Mouse (Mus musculus) G1E (cell line): ENCODE measurements around the gene Prss50.

Source experiments
- CTCF ChIP-seq: IDR thresholded peaks from 2 replicates; pipeline ENCODE4 v1.5.1; 2012; ENCODE audit warnings: low read depth, low read length, inconsistent platforms, mixed read lengths
- GATA1 ChIP-seq: IDR thresholded peaks from 2 replicates; pipeline ENCODE4 v1.6.1; 2012; ENCODE audit warnings: borderline replicate concordance, low read length, inconsistent platforms, mixed read lengths
- GATA2 ChIP-seq: IDR thresholded peaks from 2 replicates; pipeline ENCODE4 v1.6.1; 2012; ENCODE audit warnings: low read depth, low read length, inconsistent platforms, borderline replicate concordance
- POLR2AphosphoS5 ChIP-seq: IDR thresholded peaks from 2 replicates; pipeline ENCODE4 v1.6.1; 2012; ENCODE audit warnings: low read depth, low read length, inconsistent platforms; ENCODE audit not compliant: insufficient replicate concordance
- TAL1 ChIP-seq: conservative IDR thresholded peaks from 2 replicates; pipeline ENCODE4 v1.6.1; 2012; ENCODE audit warnings: low read depth, low read length, inconsistent platforms, mixed read lengths

DNA sequence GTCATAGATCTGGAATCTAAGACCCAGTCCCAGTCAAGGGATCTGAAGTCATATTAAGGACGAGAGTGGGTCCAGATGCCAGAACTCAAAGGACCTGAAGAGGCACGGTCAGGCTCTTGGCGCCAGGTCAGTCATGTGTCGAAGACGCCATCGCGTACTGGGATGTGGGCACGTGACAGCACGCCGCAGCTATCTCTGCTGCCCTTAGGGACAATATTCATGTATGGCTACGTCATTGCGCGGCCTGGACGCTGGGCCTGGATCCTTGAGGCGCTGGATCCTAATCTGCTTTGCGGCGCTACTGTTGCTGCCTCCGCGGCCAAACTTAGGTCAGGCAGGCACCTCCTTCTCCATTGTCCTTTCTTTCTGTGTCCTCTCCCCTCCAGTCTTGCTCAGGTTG lies 23.4 kb upstream of the Prss50 start, which contains the start of gene Prss45:
- no peak for TF ChIP-seq CTCF
- no peak for TF ChIP-seq TAL1
- TF ChIP-seq GATA2 = no peak
- TF ChIP-seq GATA1 = no peak
- TF ChIP-seq POLR2AphosphoS5 = no peak
